In genomic region chr5:128953278-128954070, GRCm38 (mm10) we compare ENCODE assay signal across 8 mouse cellular contexts. TPM values are rescaled to one million over a fixed set of nuclear protein-coding genes. Genes with fewer than 3 reads are reported as not detected.
DNase-seq lines count a peak whose midpoint lies in the region; ATAC-seq and TF ChIP-seq lines count a peak whose summit lies in the region.

TSS of gene Rimbp2 (minus strand) at chr5:128953486.

- H3K9ac ChIP-seq in ES-Bruce4 (ENCODE audit: low read depth, poor library complexity, severe bottlenecking): peak within 1 kb of the TSS; percentile 44
- H3K9ac ChIP-seq in forebrain, embryonic 16.5 days (replicated peaks; ENCODE audit: low read depth, low read length): peak within 1 kb of the TSS; percentile 68
- peak within 1 kb of the TSS; percentile 66 for H3K9ac ChIP-seq in midbrain, embryonic 15.5 days

- peak; percentile 35 for TF ChIP-seq CTCF in ES-Bruce4 (IDR thresholded peaks at IDR 0.05; ENCODE audit: low read depth, low read length)

- H3K27ac ChIP-seq in ES-Bruce4 (ENCODE audit: insufficient read depth, low read length): no peak within 1 kb of the TSS
- peak within 1 kb of the TSS; percentile 76 for H3K27ac ChIP-seq in forebrain, embryonic 16.5 days (ENCODE audit: low read length)
- H3K27ac ChIP-seq in midbrain, embryonic 15.5 days: peak within 1 kb of the TSS; percentile 90

- H3K4me2 ChIP-seq in forebrain, embryonic 16.5 days (ENCODE audit: low read length): peak within 1 kb of the TSS; percentile 74
- peak within 1 kb of the TSS; percentile 70 for H3K4me2 ChIP-seq in midbrain, embryonic 15.5 days

- no peaks in the 10 kb centered on the region for H3K36me3 ChIP-seq in ES-Bruce4 (ENCODE audit: control insufficient read depth, insufficient read depth, low read length, poor library complexity, severe bottlenecking)
- H3K36me3 ChIP-seq in forebrain, embryonic 16.5 days (ENCODE audit: control insufficient read depth, insufficient read depth): no peaks in the 10 kb centered on the region
- H3K36me3 ChIP-seq in midbrain, embryonic 15.5 days (replicated peaks): no peaks in the 10 kb centered on the region

- H3K27me3 ChIP-seq in ES-Bruce4 (ENCODE audit: control insufficient read depth, insufficient read depth, low read length, poor library complexity, severe bottlenecking): no peaks in the 10 kb centered on the region
- H3K27me3 ChIP-seq in forebrain, embryonic 16.5 days (replicated peaks; ENCODE audit: control insufficient read depth, insufficient read depth, low read length): no peaks in the 10 kb centered on the region
- H3K27me3 ChIP-seq in midbrain, embryonic 15.5 days (replicated peaks): no peaks in the 10 kb centered on the region

- no peaks in the 10 kb centered on the region for H3K9me3 ChIP-seq in ES-Bruce4 (replicated peaks; ENCODE audit: control insufficient read depth, insufficient read depth, low read length, poor library complexity, severe bottlenecking)
- H3K9me3 ChIP-seq in forebrain, embryonic 16.5 days (ENCODE audit: control insufficient read depth, low read length): no peaks in the 10 kb centered on the region; the same call in 1 of the 2 replicates
- no peaks in the 10 kb centered on the region for H3K9me3 ChIP-seq in midbrain, embryonic 15.5 days

- peak; percentile 11 for DNase-seq in adrenal gland, adult 2 months
- no peak for DNase-seq in adrenal gland, postnatal 10 days
- peak; percentile 61 to 70 for DNase-seq in layer of hippocampus, postnatal 14 days (ENCODE audit: low spot score in 2 of 2)
- DNase-seq in testis, postnatal 14 days (ENCODE audit: low spot score): no peak
- no peak for DNase-seq in ovary, postnatal 10 days (ENCODE audit: low spot score)

- no peak for TF ChIP-seq POLR2A in ES-Bruce4 (IDR thresholded peaks at IDR 0.05; ENCODE audit: insufficient read depth, low read length)

- ATAC-seq in forebrain, embryonic 16.5 days: peak; percentile 57
- peak; percentile 80 for ATAC-seq in midbrain, embryonic 15.5 days (replicated peaks)

- 6% methylated on average over 16 of the region's 17 CpGs for WGBS in forebrain, embryonic 16.5 days
- WGBS in midbrain, embryonic 15.5 days: 8% methylated on average over 17 of the region's 17 CpGs

- 0 out of 2 replicates have a peak, but pooled peaks have one; percentile 24 for TF ChIP-seq EP300 in ES-Bruce4 (IDR thresholded peaks at IDR 0.05; ENCODE audit: insufficient read depth, low read depth, low read length)

- peak within 1 kb of the TSS; percentile 46 for H3K4me3 ChIP-seq in ES-Bruce4 (ENCODE audit: low read depth, low read length)
- peak within 1 kb of the TSS; percentile 47 for H3K4me3 ChIP-seq in forebrain, embryonic 16.5 days (replicated peaks; ENCODE audit: low read length)
- H3K4me3 ChIP-seq in midbrain, embryonic 15.5 days: peak within 1 kb of the TSS; percentile 64

- peaks cover 3% of the 10 kb centered on the region for H3K4me1 ChIP-seq in ES-Bruce4 (ENCODE audit: control insufficient read depth, insufficient read depth, low read length)
- H3K4me1 ChIP-seq in forebrain, embryonic 16.5 days (replicated peaks; ENCODE audit: control insufficient read depth, insufficient read depth, low read length): peaks cover 12% of the 10 kb centered on the region
- peaks cover 15% of the 10 kb centered on the region; the same call in 1 of the 2 replicates for H3K4me1 ChIP-seq in midbrain, embryonic 15.5 days

RNA-seq across cellular contexts. Expression of gene Rimbp2, which starts in this region (rescaled TPM):
- total RNA-seq in adrenal gland, adult 2 months (2021): 1 to 10 TPM; 3.8 to 7.9 TPM
- polyA plus RNA-seq in adrenal gland, adult 2 months (2012; rRNA removed): 2.0 and 3.6 TPM in 2 replicates
- 1 to 10 TPM; 5.2 to 8.0 TPM for total RNA-seq in adrenal gland, postnatal 10 days (2021)
- 0.33 and 0.40 TPM in 2 replicates for polyA plus RNA-seq in ES-Bruce4 (2011; ENCODE audit: insufficient read depth, insufficient read length, low read depth, missing spikeins)
- polyA plus RNA-seq in forebrain, embryonic 16.5 days (2015; fragmentation: Nextera tagmentation; extraction: Ambion mirVana): 3.0 and 4.1 TPM in 2 replicates
- total RNA-seq in layer of hippocampus, postnatal 14 days (2021): 100 to 1,000 TPM; 121 to 132 TPM
- 6.2 and 6.8 TPM in 2 replicates for polyA plus RNA-seq in midbrain, embryonic 15.5 days (2015; fragmentation: Nextera tagmentation; extraction: Ambion mirVana)

Comparison
In these comparisons a context has a peak if more than half of its experiments do, and no peak if none do; other contexts are left out.
1. RNA of gene Rimbp2 (total RNA-seq): 121 to 132 TPM in layer of hippocampus, postnatal 14 days; 5.2 to 8.0 TPM in adrenal gland, postnatal 10 days and 3.8 to 7.9 TPM in adrenal gland, adult 2 months; every median in the first group is over 10 times any median in the second.
2. DNase-seq: peak in adrenal gland, adult 2 months (single experiment) and layer of hippocampus, postnatal 14 days (2 of 2); none in adrenal gland, postnatal 10 days (single experiment), testis, postnatal 14 days (single experiment) and ovary, postnatal 10 days (single experiment).
3. Peak in every context shown above with its lines, with median percentiles within 50 percentile points of each other: H3K4me3 ChIP-seq and H3K9ac ChIP-seq.